Mouse (Mus musculus): ENCODE measurements around the gene Dgkb.

Dgkb gene

DNA sequence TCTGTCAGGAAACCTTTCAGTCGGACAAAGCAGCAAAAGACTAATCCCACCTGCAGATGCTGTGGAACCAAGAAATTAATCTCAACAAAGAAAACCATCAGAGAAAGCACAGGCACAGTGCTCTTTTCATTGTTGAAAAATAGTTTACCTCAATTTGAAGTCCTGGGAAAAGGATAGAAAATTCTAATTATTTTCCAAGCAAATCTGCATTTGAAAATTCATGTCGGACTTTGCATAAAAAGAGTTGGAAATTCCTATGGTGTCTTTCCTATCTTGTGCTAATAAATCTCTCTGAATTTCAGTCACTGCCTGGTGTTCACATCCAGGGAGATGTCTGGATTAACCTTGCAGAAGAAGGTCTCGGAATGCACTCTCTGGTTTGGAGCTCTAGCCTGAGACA is at the start of gene Dgkb:
Gene Dgkb, plus strand, starts transcription at position 301 of the 400 bp plus-strand sequence.
- DNase-seq (ENCODE audit: inconsistent age in 2 of 2, low spot score in 1 of 2) = no peak

- DNase-seq (ENCODE audit: inconsistent age in 2 of 2, low spot score in 1 of 2) = peak; percentile 4 to 48
These were observed 47.7 kb upstream of the Dgkb start for GRCm38 (mm10) chr12:37769844-37770243.

- peak in 1 of 2 experiments; percentile 66 for DNase-seq (ENCODE audit: inconsistent age in 2 of 2, low spot score in 1 of 2)
These were observed 43.7 kb upstream of the Dgkb start for GRCm38 (mm10) chr12:37773681-37774357.

- no peak for DNase-seq (ENCODE audit: inconsistent age in 2 of 2, low spot score in 1 of 2)
These were observed 42.9 kb upstream of the Dgkb start for GRCm38 (mm10) chr12:37774591-37774990.

- no peak for DNase-seq (ENCODE audit: inconsistent age in 2 of 2, low spot score in 1 of 2)
These were observed 21.1 kb upstream of the Dgkb start for GRCm38 (mm10) chr12:37796265-37796928.

DNA sequence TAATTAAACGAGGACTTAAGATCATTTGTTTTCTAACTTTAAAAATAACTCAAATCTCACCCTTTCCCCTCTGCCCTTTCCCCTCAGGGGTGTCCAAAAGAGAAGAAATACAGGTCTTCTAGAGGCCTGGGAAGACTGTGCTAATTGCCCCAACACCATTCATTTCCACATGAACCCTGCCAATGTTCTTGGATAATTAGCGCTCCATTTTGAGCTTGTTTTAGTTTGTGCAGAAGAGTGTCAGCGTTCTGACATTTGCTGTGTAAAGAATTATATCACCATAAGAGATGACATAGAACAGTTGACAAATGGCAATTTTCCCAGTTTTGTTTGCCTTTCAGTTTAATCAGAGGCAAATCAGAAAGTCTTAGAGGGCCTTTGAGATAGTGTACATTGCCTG is 3.4 kb upstream of the Dgkb start:
- DNase-seq (ENCODE audit: inconsistent age in 2 of 2, low spot score in 1 of 2) = no peak

DNA sequence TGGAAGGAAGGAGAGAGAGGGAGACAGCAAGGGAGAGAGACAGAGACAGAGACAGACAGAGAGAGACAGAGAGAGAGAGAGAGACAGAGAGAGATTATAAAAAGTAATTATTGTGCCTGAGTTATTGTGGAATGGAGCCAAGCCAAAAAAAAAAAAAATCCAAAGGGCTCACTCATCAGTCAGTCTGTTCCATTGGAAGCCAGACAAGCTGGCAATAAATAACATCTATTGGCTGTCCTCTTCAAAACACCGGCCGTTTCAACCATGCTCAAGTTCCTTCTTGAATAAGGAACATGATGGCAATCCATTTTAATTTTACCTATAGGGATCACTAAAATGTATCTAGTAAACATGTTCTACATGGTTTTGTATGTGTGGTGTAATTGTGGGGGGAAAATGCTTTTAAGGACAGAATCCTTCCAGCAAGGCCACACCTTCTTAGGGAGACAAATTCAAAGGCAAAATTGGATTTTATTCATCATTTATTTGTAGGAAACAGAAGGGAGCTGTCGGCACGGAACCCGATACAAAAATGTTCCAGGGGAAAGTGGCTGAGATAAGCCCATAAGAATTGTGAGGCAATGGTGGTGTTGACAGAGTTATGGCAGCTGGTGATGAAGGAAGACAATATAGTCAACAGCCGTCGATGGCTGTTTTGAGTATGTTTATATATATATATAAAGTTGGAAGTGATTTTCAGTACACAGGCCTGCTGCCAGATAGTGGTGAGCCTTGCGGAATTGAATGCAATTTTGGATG is 3.7 kb downstream of the Dgkb start:
- no peak for DNase-seq (ENCODE audit: inconsistent age in 2 of 2, low spot score in 1 of 2)

GRCm38 (mm10) chr12:37880042-37881017 is 62.8 kb downstream of the Dgkb start:
- DNase-seq (ENCODE audit: inconsistent age in 2 of 2, low spot score in 1 of 2) = peak; percentile 14 to 58

GRCm38 (mm10) chr12:37881376-37881775 is 63.9 kb downstream of the Dgkb start:
- peak in 1 of 2 experiments; percentile 23 for DNase-seq (ENCODE audit: inconsistent age in 2 of 2, low spot score in 1 of 2)

- DNase-seq (ENCODE audit: inconsistent age in 2 of 2, low spot score in 1 of 2) = no peak
These were observed 65.3 kb downstream of the Dgkb start for GRCm38 (mm10) chr12:37882796-37883195.

DNA sequence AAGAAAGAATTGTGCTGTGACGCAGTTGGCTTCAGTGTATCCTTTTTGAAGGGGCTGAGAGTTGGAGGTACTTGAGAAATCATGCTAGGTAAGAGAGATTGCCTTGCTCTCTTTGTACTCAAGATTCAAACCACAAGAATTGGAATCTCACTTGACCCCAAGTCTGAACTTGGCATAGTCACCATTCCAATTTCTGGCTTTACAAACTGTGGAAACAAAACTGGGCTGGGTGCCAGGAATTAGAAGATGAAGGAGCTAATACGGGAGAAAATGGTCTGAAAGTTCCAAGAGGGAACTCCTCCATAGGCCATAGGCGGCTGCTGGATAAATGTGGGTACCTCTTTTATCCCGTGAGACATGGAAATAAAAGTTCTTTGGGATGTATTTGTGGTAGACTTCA is 66.3 kb downstream of the Dgkb start:
- DNase-seq (ENCODE audit: inconsistent age in 2 of 2, low spot score in 1 of 2) = no peak

GRCm38 (mm10) chr12:37888591-37888990 is 71.1 kb downstream of the Dgkb start:
- no peak for DNase-seq (ENCODE audit: inconsistent age in 2 of 2, low spot score in 1 of 2)

DNA sequence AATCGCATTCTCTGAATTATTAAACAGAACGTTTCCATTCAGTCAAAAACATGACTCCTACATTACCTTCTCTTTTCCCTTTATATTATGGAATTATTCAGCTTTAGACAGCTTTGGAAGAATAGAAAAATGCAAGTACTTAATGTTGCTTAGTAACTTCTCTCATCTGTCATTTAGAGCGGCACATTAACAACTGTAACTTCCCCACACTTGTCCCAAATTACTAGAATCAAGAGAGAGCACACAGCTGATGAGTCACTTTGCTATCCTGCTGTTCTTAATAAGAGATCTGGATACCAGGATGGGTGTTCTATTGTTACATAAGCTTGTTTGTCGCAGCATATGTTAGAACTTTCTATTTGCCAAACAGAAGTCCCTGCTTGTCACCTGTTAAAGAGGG is 71.9 kb downstream of the Dgkb start:
- no peak for DNase-seq (ENCODE audit: inconsistent age in 2 of 2, low spot score in 1 of 2)

- DNase-seq (ENCODE audit: inconsistent age in 2 of 2, low spot score in 1 of 2) = no peak
These were observed 73.8 kb downstream of the Dgkb start for GRCm38 (mm10) chr12:37891336-37891735.

GRCm38 (mm10) chr12:37942163-37942562 is 124.6 kb downstream of the Dgkb start:
- no peak for DNase-seq (ENCODE audit: inconsistent age in 2 of 2, low spot score in 1 of 2)

- DNase-seq (ENCODE audit: inconsistent age in 2 of 2, low spot score in 1 of 2) = no peak
These were observed 138.7 kb downstream of the Dgkb start for GRCm38 (mm10) chr12:37956193-37956592.

GRCm38 (mm10) chr12:37971482-37971881 is 154.0 kb downstream of the Dgkb start:
- no peak for DNase-seq (ENCODE audit: inconsistent age in 2 of 2, low spot score in 1 of 2)

DNA sequence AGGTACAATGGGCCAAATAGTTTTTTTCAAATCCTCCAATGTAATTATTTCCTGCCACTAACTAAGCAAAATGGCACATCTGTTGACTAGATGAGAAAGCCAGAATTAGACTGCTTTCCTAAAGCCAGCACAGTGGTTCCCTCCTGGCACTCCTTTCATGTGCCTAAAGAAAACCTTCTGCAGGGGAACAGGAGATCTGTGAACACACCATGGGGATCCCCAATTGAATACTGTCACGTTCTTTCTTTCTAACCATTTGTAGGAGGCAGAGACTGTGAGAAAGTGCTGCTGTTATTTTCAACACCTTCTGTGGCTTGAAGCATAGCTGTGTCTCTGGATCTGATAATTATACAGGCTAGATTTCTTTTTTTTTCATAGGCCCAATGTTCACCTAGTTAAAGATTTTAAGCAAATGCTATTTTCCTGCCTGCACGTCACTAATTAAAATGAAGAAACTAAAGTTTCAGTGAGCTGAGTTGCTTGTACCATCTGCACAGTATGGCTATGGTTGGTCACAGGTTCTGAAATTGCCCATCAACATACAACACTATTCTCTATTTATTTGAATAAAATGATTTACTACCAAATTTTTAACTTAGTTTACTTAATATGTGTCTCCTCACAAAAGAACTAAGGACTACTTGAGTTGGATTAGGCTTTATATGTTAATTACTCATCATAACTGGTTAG is 161.1 kb downstream of the Dgkb start:
- DNase-seq (ENCODE audit: inconsistent age in 2 of 2, low spot score in 1 of 2) = no peak

DNA sequence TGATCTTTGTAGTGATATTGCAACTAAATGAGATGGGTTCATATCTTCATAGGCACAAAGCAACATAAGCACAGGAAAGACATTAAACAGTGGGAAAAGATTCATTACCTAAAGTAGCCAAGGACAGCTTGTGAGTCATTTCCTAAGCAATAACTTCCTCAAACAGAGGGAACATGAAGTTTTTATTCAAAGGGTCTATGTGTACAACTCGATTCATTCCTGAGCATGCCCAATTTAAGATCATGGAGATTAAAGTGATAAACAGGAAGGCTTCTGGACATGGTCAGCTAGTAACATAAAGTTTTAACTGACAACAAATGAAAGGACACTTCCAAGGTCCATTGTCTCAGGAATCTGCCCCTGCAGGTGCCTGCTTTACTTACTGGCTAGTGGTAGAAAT is 167.8 kb downstream of the Dgkb start:
- DNase-seq (ENCODE audit: inconsistent age in 2 of 2, low spot score in 1 of 2) = no peak

- no peak for DNase-seq (ENCODE audit: inconsistent age in 2 of 2, low spot score in 1 of 2)
These were observed 170.6 kb downstream of the Dgkb start for GRCm38 (mm10) chr12:37988066-37988591.

All from adrenal gland, adult (tissue).